Mouse (Mus musculus): ENCODE results near the gene Ptgs1.

- TF ChIP-seq EP300 (optimal IDR thresholded peaks at IDR 0.05) (no peak), CTCF (IDR thresholded peaks at IDR 0.05; ENCODE audit: low read depth) (no peak)
These were observed 7.9 kb upstream of the Ptgs1 start for GRCm38 (mm10) chr2:36222168-36222848.

Data from stomach, postnatal 0 days (tissue).